Mouse (Mus musculus): ENCODE results near the gene Otud7b. TPM values are rescaled to one million over a fixed set of nuclear protein-coding genes. Genes with fewer than 3 reads are reported as not detected.

The Otud7b gene
- polyA plus RNA-seq, 1 experiment from 2014 or later, result 7.4 TPM

- DNase-seq (no peak), ATAC-seq (no peak)
- Histone ChIP-seq H3K9ac (replicated peaks) (no peak overlapping the region), H3K9me3 (ENCODE audit: low read length) (no peaks in the 10 kb centered on the region), H3K27me3 (ENCODE audit: insufficient read depth, low read length) (no peaks in the 10 kb centered on the region), H3K27ac (ENCODE audit: low read depth) (no peak overlapping the region), H3K4me3 (ENCODE audit: low read depth, low read length) (no peak overlapping the region), H3K4me2 (ENCODE audit: low read depth, low read length) (no peak overlapping the region), H3K36me3 (replicated peaks; ENCODE audit: insufficient read depth, low read length) (no peaks in the 10 kb centered on the region), H3K4me1 (ENCODE audit: insufficient read depth) (no peaks in the 10 kb centered on the region)
- TF ChIP-seq CTCF (IDR thresholded peaks at IDR 0.05; ENCODE audit: low read depth) (no peak), EP300 (IDR thresholded peaks at IDR 0.05; ENCODE audit: low read depth) (no peak)
- WGBS (ENCODE audit: insufficient replicate concordance), result 80% methylated on average over 2 of the region's 2 CpGs
Measured at GRCm38 (mm10) chr3:96063299-96063698, 41.0 kb upstream of the Otud7b start.

- whole genome bisulfite sequencing (ENCODE audit: insufficient replicate concordance), result 70% methylated on average over 3 of the region's 3 CpGs
- no peak overlapping the region for H3K9ac ChIP-seq (replicated peaks)
Measured at GRCm38 (mm10) chr3:96064217-96064616, 40.1 kb upstream of the Otud7b start.

GRCm38 (mm10) chr3:96065147-96065546, 39.2 kb upstream of the Otud7b start:
- Histone ChIP-seq H3K27me3 (ENCODE audit: insufficient read depth, low read length) (no peaks in the 10 kb centered on the region), H3K4me1 (ENCODE audit: insufficient read depth) (no peaks in the 10 kb centered on the region), H3K36me3 (replicated peaks; ENCODE audit: insufficient read depth, low read length) (no peaks in the 10 kb centered on the region), H3K9me3 (ENCODE audit: low read length) (no peaks in the 10 kb centered on the region), H3K4me3 (ENCODE audit: low read depth, low read length) (no peak overlapping the region), H3K4me2 (ENCODE audit: low read depth, low read length) (no peak overlapping the region), H3K27ac (ENCODE audit: low read depth) (no peak overlapping the region), H3K9ac (replicated peaks) (no peak overlapping the region)
- no peak for ATAC-seq
- TF ChIP-seq EP300 (IDR thresholded peaks at IDR 0.05; ENCODE audit: low read depth) (no peak), CTCF (IDR thresholded peaks at IDR 0.05; ENCODE audit: low read depth) (no peak)
- no peak for DNase-seq
- WGBS (ENCODE audit: insufficient replicate concordance), result 44% methylated on average over 4 of the region's 4 CpGs

More at GRCm38 (mm10) chr3:96064217-96064616, 40.1 kb upstream of the Otud7b start:
- Histone ChIP-seq H3K4me2 (ENCODE audit: low read depth, low read length) (no peak overlapping the region), H3K27me3 (ENCODE audit: insufficient read depth, low read length) (no peaks in the 10 kb centered on the region), H3K36me3 (replicated peaks; ENCODE audit: insufficient read depth, low read length) (no peaks in the 10 kb centered on the region), H3K27ac (ENCODE audit: low read depth) (no peak overlapping the region), H3K4me1 (ENCODE audit: insufficient read depth) (no peaks in the 10 kb centered on the region), H3K4me3 (ENCODE audit: low read depth, low read length) (no peak overlapping the region), H3K9me3 (ENCODE audit: low read length) (no peaks in the 10 kb centered on the region)
- ATAC-seq (no peak), DNase-seq (no peak)
- TF ChIP-seq CTCF (IDR thresholded peaks at IDR 0.05; ENCODE audit: low read depth) (no peak), EP300 (IDR thresholded peaks at IDR 0.05; ENCODE audit: low read depth) (no peak)

GRCm38 (mm10) chr3:96065754-96066375, 38.5 kb upstream of the Otud7b start:
- H3K4me3 ChIP-seq (ENCODE audit: low read depth, low read length), result no peak overlapping the region
- H3K9me3 ChIP-seq (ENCODE audit: low read length), result no peaks in the 10 kb centered on the region
- WGBS (ENCODE audit: insufficient replicate concordance), result 42% methylated on average over 20 of the region's 20 CpGs
- no peaks in the 10 kb centered on the region for H3K27me3 ChIP-seq (ENCODE audit: insufficient read depth, low read length)
- no peak overlapping the region for H3K27ac ChIP-seq (ENCODE audit: low read depth)
- no peaks in the 10 kb centered on the region for H3K4me1 ChIP-seq (ENCODE audit: insufficient read depth)
- H3K9ac ChIP-seq (replicated peaks), result no peak overlapping the region
- DNase-seq (peak; percentile 47), ATAC-seq (no peak)
- H3K36me3 ChIP-seq (replicated peaks; ENCODE audit: insufficient read depth, low read length), result no peaks in the 10 kb centered on the region
- H3K4me2 ChIP-seq (ENCODE audit: low read depth, low read length), result 0 out of 2 replicates have a peak overlapping the region, but pooled peaks have one; percentile 13
- TF ChIP-seq EP300 (IDR thresholded peaks at IDR 0.05; ENCODE audit: low read depth) (no peak), CTCF (IDR thresholded peaks at IDR 0.05; ENCODE audit: low read depth) (peak; percentile 69)

- TF ChIP-seq EP300 (IDR thresholded peaks at IDR 0.05; ENCODE audit: low read depth) (no peak), CTCF (IDR thresholded peaks at IDR 0.05; ENCODE audit: low read depth) (no peak)
- no peak overlapping the region for H3K4me3 ChIP-seq (ENCODE audit: low read depth, low read length)
- no peaks in the 10 kb centered on the region for H3K36me3 ChIP-seq (replicated peaks; ENCODE audit: insufficient read depth, low read length)
- H3K4me1 ChIP-seq (ENCODE audit: insufficient read depth), result no peaks in the 10 kb centered on the region
- no peak overlapping the region for H3K4me2 ChIP-seq (ENCODE audit: low read depth, low read length)
- H3K9me3 ChIP-seq (ENCODE audit: low read length), result no peaks in the 10 kb centered on the region
- no peak for DNase-seq
- WGBS (ENCODE audit: insufficient replicate concordance), result 84% methylated on average over 5 of the region's 5 CpGs
- no peaks in the 10 kb centered on the region for H3K27me3 ChIP-seq (ENCODE audit: insufficient read depth, low read length)
- no peak overlapping the region for H3K27ac ChIP-seq (ENCODE audit: low read depth)
- H3K9ac ChIP-seq (replicated peaks), result no peak overlapping the region
- no peak for ATAC-seq
Measured at GRCm38 (mm10) chr3:96066741-96067140, 37.6 kb upstream of the Otud7b start.

GRCm38 (mm10) chr3:96069046-96069445, 35.3 kb upstream of the Otud7b start:
- 87% methylated on average over 6 of the region's 6 CpGs for WGBS (ENCODE audit: insufficient replicate concordance)
- no peak overlapping the region for H3K9ac ChIP-seq (replicated peaks)
- H3K4me1 ChIP-seq (ENCODE audit: insufficient read depth), result no peaks in the 10 kb centered on the region
- no peak for ATAC-seq
- DNase-seq, result no peak
- H3K4me3 ChIP-seq (ENCODE audit: low read depth, low read length), result no peak overlapping the region
- no peaks in the 10 kb centered on the region for H3K27me3 ChIP-seq (ENCODE audit: insufficient read depth, low read length)
- H3K4me2 ChIP-seq (ENCODE audit: low read depth, low read length), result no peak overlapping the region
- no peak overlapping the region for H3K27ac ChIP-seq (ENCODE audit: low read depth)
- H3K9me3 ChIP-seq (ENCODE audit: low read length), result no peaks in the 10 kb centered on the region
- H3K36me3 ChIP-seq (replicated peaks; ENCODE audit: insufficient read depth, low read length), result no peaks in the 10 kb centered on the region
- TF ChIP-seq CTCF (IDR thresholded peaks at IDR 0.05; ENCODE audit: low read depth) (no peak), EP300 (IDR thresholded peaks at IDR 0.05; ENCODE audit: low read depth) (no peak)
